ENCODE assay signal across 16 mouse cellular contexts in the genomic region with DNA sequence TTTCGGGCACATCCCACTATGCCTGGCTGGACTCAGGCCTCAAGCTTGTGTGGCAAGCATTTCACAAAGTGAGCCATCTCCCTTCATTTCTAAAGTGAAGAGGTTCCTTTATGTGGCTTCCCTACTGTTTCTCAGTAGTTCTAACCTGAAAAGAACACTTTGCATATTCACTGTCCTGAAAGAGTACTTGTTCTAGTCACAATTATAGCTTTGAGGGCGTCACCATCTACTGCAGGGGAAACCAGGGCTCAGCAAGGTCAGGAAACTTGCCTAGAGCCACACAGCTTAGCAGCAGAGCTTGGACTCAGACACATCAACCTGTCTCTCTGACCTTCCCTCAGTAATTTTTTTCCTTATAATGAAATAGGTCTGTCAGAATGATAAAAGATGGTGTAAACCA.
"Had no signal": no experiment of that assay in that cellular context is flagged by ENCODE, and none has a peak within 500 bp of the region (broad histone marks: within the 10 kb centered on the region; RNA-seq: fewer than 3 reads in every experiment).

No protein-coding gene starts in this region.

- H3K4me1 ChIP-seq: midbrain, embryonic 12.5 days had no signal

- DNase-seq: kidney, adult 2 months; kidney, postnatal 25 days; layer of hippocampus, adult 9-11 months; liver, embryonic 13.5 days; lung, adult 2 months; lung, postnatal 14 days; lung, postnatal 4 days; thymus, postnatal 14 days; thymus, postnatal 4 days had no signal

- H3K9ac ChIP-seq: liver, embryonic 13.5 days; midbrain, embryonic 12.5 days; midbrain, embryonic 15.5 days; neural tube, embryonic 12.5 days; stomach, embryonic 15.5 days had no signal

- H3K36me3 ChIP-seq: liver, embryonic 13.5 days; midbrain, embryonic 12.5 days; midbrain, embryonic 15.5 days; neural tube, embryonic 12.5 days; stomach, embryonic 15.5 days had no signal

- H3K27me3 ChIP-seq: liver, embryonic 13.5 days; midbrain, embryonic 12.5 days; midbrain, embryonic 15.5 days; neural tube, embryonic 12.5 days; stomach, embryonic 15.5 days had no signal

- H3K9me3 ChIP-seq: liver, embryonic 13.5 days; midbrain, embryonic 12.5 days; midbrain, embryonic 15.5 days; neural tube, embryonic 12.5 days; stomach, embryonic 15.5 days had no signal

- H3K27ac ChIP-seq: kidney, postnatal 0 days; layer of hippocampus, adult 2 months; liver, embryonic 13.5 days; midbrain, embryonic 12.5 days; midbrain, embryonic 15.5 days; neural tube, embryonic 12.5 days; stomach, embryonic 15.5 days had no signal

- H3K4me2 ChIP-seq: liver, embryonic 13.5 days; midbrain, embryonic 12.5 days; midbrain, embryonic 15.5 days; neural tube, embryonic 12.5 days; stomach, embryonic 15.5 days had no signal

- H3K4me3 ChIP-seq: layer of hippocampus, adult 2 months; liver, embryonic 13.5 days; midbrain, embryonic 12.5 days; midbrain, embryonic 15.5 days; neural tube, embryonic 12.5 days; stomach, embryonic 15.5 days had no signal

- ATAC-seq: intestine, postnatal 0 days; midbrain, embryonic 15.5 days had no signal
